Mouse (Mus musculus) liver, adult 2 months (tissue): ENCODE measurements around the gene Prex1.

Experiments
- CTCF ChIP-seq: fragments of 200-500 bp; IDR thresholded peaks from 2 replicates; pipeline ENCODE4 v1.5.1; 2011; ENCODE audit warnings: low read depth, low read length, control low read depth
- POLR2A ChIP-seq: fragments of 200-500 bp; IDR thresholded peaks from 2 replicates; pipeline ENCODE4 v1.6.1; 2011; ENCODE audit warnings: low read length, control low read depth; ENCODE audit not compliant: insufficient read depth; ENCODE audit errors: extremely low read depth

- TF ChIP-seq CTCF: no peak
- TF ChIP-seq POLR2A: no peak
These were observed 50.2 kb downstream of the Prex1 start for GRCm38 (mm10) chr2:166663250-166663961.
